Mouse (Mus musculus) liver, postnatal 0 days (tissue): ENCODE data around the gene Napepld.
"Not testable (repeated sequence)": the region's sequence is repeated elsewhere in the genome, so short reads cannot be mapped to it uniquely, and the experiment has no call there.

Experiments used
- CTCF ChIP-seq: sonication (generic); IDR thresholded peaks from 2 replicates; pipeline ENCODE4 v1.5.1; 2016; ENCODE audit warnings: antibody characterized with exemption, low read depth
- EP300 ChIP-seq: IDR thresholded peaks from 2 replicates; pipeline ENCODE4 v1.6.1; 2016; ENCODE audit warnings: antibody characterized with exemption, low read depth, mild to moderate bottlenecking

DNA sequence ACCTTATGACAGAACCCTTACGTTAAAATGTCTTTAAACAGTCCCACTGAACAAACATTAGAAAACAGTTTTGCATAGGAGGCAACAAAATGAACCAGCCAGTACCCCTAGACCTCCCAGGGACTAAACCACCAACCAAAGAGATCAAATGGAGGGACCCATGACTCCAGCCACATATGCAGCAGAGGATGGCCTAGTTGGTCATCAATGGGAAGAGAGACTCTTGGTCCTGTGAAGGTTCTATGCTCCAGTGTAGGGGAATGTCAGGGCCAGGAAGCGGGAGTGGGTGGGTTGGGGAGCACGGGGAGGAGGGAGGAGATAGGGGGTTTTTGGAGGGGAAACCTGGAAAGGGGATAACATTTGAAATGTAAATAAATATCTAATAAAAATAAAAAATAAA lies 1.6 kb downstream of the Napepld start:
- TF ChIP-seq CTCF, EP300: not testable (repeated sequence)
